Mouse (Mus musculus) c-Kit-negative CD71-positive TER-119-positive erythroid progenitor cells, embryonic 14.5 days (primary cell): Measurements from ENCODE around the gene Alpl.

Experiments
- DNase-seq: peaks from one replicate; pipeline ENCODE4 v3.0.0-alpha.2; 2013; ENCODE audit warnings: low read depth, low spot score

The Alpl gene

GRCm38 (mm10) chr4:137795611-137796557 lies at the start of gene Alpl:
Gene Alpl, minus strand, starts transcription at chr4:137796384.
- DNase-seq, result no peak

- no peak for DNase-seq
These were observed 48.5 kb upstream of the Alpl start for GRCm38 (mm10) chr4:137844656-137845055.

GRCm38 (mm10) chr4:137839452-137839851 lies 43.3 kb upstream of the Alpl start:
- no peak for DNase-seq

- no peak for DNase-seq
These were observed 42.6 kb upstream of the Alpl start for GRCm38 (mm10) chr4:137838791-137839190.

- no peak for DNase-seq
These were observed 41.6 kb upstream of the Alpl start for GRCm38 (mm10) chr4:137837792-137838191.

- DNase-seq, result no peak
These were observed 40.6 kb upstream of the Alpl start for GRCm38 (mm10) chr4:137836741-137837140.

- no peak for DNase-seq
These were observed 39.6 kb upstream of the Alpl start for GRCm38 (mm10) chr4:137835624-137836337.

- no peak for DNase-seq
These were observed 35.4 kb upstream of the Alpl start for GRCm38 (mm10) chr4:137831598-137831997.

- no peak for DNase-seq
These were observed 34.2 kb upstream of the Alpl start for GRCm38 (mm10) chr4:137830380-137830779.

- DNase-seq, result no peak
These were observed 28.7 kb upstream of the Alpl start for GRCm38 (mm10) chr4:137824881-137825280.

GRCm38 (mm10) chr4:137823542-137823941 lies 27.4 kb upstream of the Alpl start:
- DNase-seq, result no peak

- no peak for DNase-seq
These were observed 26.4 kb upstream of the Alpl start for GRCm38 (mm10) chr4:137822537-137822936.

- DNase-seq, result no peak
These were observed 24.5 kb upstream of the Alpl start for GRCm38 (mm10) chr4:137820721-137821120.

- DNase-seq, result no peak
These were observed 23.3 kb upstream of the Alpl start for GRCm38 (mm10) chr4:137819487-137819886.

- no peak for DNase-seq
These were observed 22.2 kb upstream of the Alpl start for GRCm38 (mm10) chr4:137818341-137818740.

GRCm38 (mm10) chr4:137816216-137816615 lies 20.0 kb upstream of the Alpl start:
- no peak for DNase-seq

- DNase-seq, result no peak
These were observed 19.3 kb upstream of the Alpl start for GRCm38 (mm10) chr4:137815473-137815872.

GRCm38 (mm10) chr4:137814140-137814539 lies 18.0 kb upstream of the Alpl start:
- DNase-seq, result no peak

- DNase-seq, result no peak
These were observed 16.9 kb upstream of the Alpl start for GRCm38 (mm10) chr4:137812946-137813708.

- DNase-seq, result no peak
These were observed 13.8 kb upstream of the Alpl start for GRCm38 (mm10) chr4:137809999-137810398.

GRCm38 (mm10) chr4:137807301-137807851 lies 11.2 kb upstream of the Alpl start:
- DNase-seq, result no peak

- DNase-seq, result no peak
These were observed 5.0 kb upstream of the Alpl start for GRCm38 (mm10) chr4:137801196-137801595.
